ENCODE assay signal across 11 mouse cellular contexts in the genomic region with DNA sequence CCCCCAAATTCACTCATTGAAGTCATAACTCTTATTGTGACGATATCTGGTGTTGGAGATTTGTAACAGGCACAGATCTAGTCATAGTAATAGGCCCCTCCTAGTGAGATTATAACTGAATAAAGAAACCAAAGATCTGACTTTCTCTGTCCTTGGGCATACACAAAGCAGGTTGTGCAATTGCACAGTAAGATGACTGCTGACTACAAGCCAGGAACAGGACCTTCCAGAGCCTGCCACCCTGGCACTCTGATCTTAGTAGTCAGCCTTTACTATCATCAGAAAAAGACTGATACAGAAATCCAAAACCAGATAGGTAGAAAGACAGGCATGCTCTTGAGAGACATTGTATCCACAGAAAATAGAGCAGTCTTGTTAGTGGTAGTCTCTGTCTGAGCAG.
"Had no signal": no experiment of that assay in that cellular context is flagged by ENCODE, and none has a peak within 500 bp of the region (broad histone marks: within the 10 kb centered on the region; RNA-seq: fewer than 3 reads in every experiment).

No protein-coding gene starts in this region.

- H3K36me3 ChIP-seq: limb, embryonic 12.5 days; liver, embryonic 15.5 days; midbrain, embryonic 13.5 days had no signal

- H3K4me1 ChIP-seq: limb, embryonic 12.5 days; liver, embryonic 15.5 days; midbrain, embryonic 13.5 days had no signal

- DNase-seq: kidney, postnatal 10 days; kidney, postnatal 4 days; lung, adult 2 months; lung, postnatal 36 days; right cerebral cortex, postnatal 14 days; thymus, adult 18-20 months; thymus, postnatal 14 days had no signal

- H3K27me3 ChIP-seq: limb, embryonic 12.5 days; liver, embryonic 15.5 days; midbrain, embryonic 13.5 days had no signal

- H3K4me3 ChIP-seq: layer of hippocampus, adult 2 months; limb, embryonic 12.5 days; liver, embryonic 15.5 days; midbrain, embryonic 13.5 days had no signal

- H3K9ac ChIP-seq: limb, embryonic 12.5 days; liver, embryonic 15.5 days; midbrain, embryonic 13.5 days had no signal

- H3K27ac ChIP-seq: layer of hippocampus, adult 2 months; limb, embryonic 12.5 days; liver, embryonic 15.5 days; midbrain, embryonic 13.5 days had no signal
